Mouse (Mus musculus): ENCODE measurements around the gene Hikeshi. TPM values are rescaled to one million over a fixed set of nuclear protein-coding genes. Genes with fewer than 3 reads are reported as not detected.
A peak's percentile ranks its signal among the peaks of the same experiment; 100 is the strongest.

The Hikeshi gene
- polyA plus RNA-seq, 1 experiment: 57.5 TPM

GRCm38 (mm10) chr7:89907950-89908349 lies 33.1 kb downstream of the Hikeshi start:
- H3K4me1 ChIP-seq (replicated peaks; ENCODE audit: control insufficient read depth, insufficient read depth, low read length): no peaks in the 10 kb centered on the region
- no peak overlapping the region for H3K27ac ChIP-seq (ENCODE audit: control insufficient read depth, insufficient read depth, low read length)
- H3K27me3 ChIP-seq (ENCODE audit: control insufficient read depth, insufficient read depth, low read length): no peaks in the 10 kb centered on the region
- peak; percentile 71 for DNase-seq
- no peak overlapping the region for H3K4me3 ChIP-seq (ENCODE audit: control insufficient read depth, insufficient read depth, low read length)
- no peaks in the 10 kb centered on the region for H3K36me3 ChIP-seq (ENCODE audit: control insufficient read depth, insufficient read depth, low read length)
- WGBS: 30% methylated on average over 8 of the region's 8 CpGs
- TF ChIP-seq POLR2A (IDR thresholded peaks at IDR 0.05; ENCODE audit: control insufficient read depth, extremely low read depth, insufficient read depth, low read length, poor library complexity): no peak
- TF ChIP-seq CTCF (IDR thresholded peaks at IDR 0.05; ENCODE audit: borderline replicate concordance, control insufficient read depth, extremely low read depth, insufficient read depth, low read length, poor library complexity): no peak

DNA sequence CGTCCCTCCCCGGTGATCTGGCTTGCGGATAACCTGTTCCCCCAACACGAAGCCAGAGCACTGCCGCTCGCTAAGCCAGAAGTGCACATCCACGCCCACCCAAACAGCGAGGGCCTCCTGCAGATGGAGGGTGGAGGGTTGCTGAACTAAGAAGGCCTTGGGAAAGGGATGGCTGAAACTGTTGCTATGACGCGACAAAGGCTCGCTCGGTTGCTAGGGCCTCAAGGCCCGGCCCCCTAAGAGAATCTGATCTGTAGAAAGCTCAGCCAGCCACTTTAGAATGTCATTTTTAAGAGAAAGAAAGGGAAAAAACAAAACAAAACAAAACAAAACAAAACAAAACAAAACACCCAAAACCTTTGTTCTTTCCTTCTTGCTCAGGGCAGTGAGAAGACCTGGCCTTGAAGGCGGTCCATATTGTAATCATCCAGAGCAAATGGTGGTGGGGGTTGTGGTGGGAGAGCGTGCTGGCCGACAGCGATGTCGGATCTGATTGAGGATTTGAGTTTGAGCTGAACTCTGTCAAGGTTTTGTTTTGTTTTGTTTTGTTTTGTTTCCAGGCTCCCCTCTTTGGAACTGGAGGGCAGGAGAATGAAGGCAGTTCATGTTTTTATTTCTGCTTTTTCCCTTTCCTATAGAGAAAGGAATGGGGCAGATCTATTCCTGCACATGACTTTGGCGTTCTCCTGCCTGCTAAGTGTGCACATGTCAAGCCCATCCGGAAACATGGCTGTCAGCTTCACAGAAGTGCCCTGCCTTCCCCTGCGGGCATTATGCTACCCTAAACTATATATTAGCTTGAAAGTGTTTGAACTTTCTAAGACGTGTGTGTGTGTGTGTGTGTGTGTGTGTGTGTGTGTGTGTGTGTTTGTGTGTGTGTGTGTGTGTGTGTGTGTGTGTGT lies 37.3 kb downstream of the Hikeshi start, which contains the start of gene Ccdc81:
Gene Ccdc81 (minus strand): TSS at position 188 of the 902 bp plus-strand sequence.
- TF ChIP-seq CTCF (IDR thresholded peaks at IDR 0.05; ENCODE audit: borderline replicate concordance, control insufficient read depth, extremely low read depth, insufficient read depth, low read length, poor library complexity): no peak
- no peak for TF ChIP-seq POLR2A (IDR thresholded peaks at IDR 0.05; ENCODE audit: control insufficient read depth, extremely low read depth, insufficient read depth, low read length, poor library complexity)
- WGBS: 77% methylated on average over 22 of the region's 22 CpGs
- H3K27ac ChIP-seq (ENCODE audit: control insufficient read depth, insufficient read depth, low read length): no peak within 1 kb of the TSS
- H3K4me3 ChIP-seq (ENCODE audit: control insufficient read depth, insufficient read depth, low read length): no peak within 1 kb of the TSS
- no peaks in the 10 kb centered on the region for H3K36me3 ChIP-seq (ENCODE audit: control insufficient read depth, insufficient read depth, low read length)
- no peaks in the 10 kb centered on the region for H3K27me3 ChIP-seq (ENCODE audit: control insufficient read depth, insufficient read depth, low read length)
- no peak for DNase-seq
- no peaks in the 10 kb centered on the region for H3K4me1 ChIP-seq (replicated peaks; ENCODE audit: control insufficient read depth, insufficient read depth, low read length)

DNA sequence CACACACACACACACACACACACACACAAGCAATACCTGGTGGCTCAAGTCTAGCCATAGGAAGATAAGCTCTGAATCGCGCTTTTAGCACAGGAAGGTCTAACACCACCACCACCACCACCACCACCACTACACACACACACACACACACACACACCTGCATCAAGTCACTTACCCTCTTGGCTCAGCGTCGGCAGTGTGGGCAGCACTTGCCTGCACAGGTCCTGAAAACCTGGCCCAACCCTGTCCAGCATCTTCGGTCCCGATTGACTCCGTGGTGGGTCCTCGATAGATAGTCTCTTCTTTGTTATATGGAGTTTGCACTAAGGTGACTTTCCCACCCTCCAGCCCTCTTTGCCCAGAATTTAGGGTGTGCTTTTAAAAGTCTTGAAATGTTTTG lies 38.0 kb downstream of the Hikeshi start:
- TF ChIP-seq CTCF (IDR thresholded peaks at IDR 0.05; ENCODE audit: borderline replicate concordance, control insufficient read depth, extremely low read depth, insufficient read depth, low read length, poor library complexity): no peak
- TF ChIP-seq POLR2A (IDR thresholded peaks at IDR 0.05; ENCODE audit: control insufficient read depth, extremely low read depth, insufficient read depth, low read length, poor library complexity): no peak
- H3K4me1 ChIP-seq (replicated peaks; ENCODE audit: control insufficient read depth, insufficient read depth, low read length): no peaks in the 10 kb centered on the region
- H3K27me3 ChIP-seq (ENCODE audit: control insufficient read depth, insufficient read depth, low read length): no peaks in the 10 kb centered on the region
- H3K4me3 ChIP-seq (ENCODE audit: control insufficient read depth, insufficient read depth, low read length): no peak overlapping the region
- H3K27ac ChIP-seq (ENCODE audit: control insufficient read depth, insufficient read depth, low read length): no peak overlapping the region
- no peaks in the 10 kb centered on the region for H3K36me3 ChIP-seq (ENCODE audit: control insufficient read depth, insufficient read depth, low read length)
- no peak for DNase-seq
- 87% methylated on average over 8 of the region's 8 CpGs for WGBS

DNA sequence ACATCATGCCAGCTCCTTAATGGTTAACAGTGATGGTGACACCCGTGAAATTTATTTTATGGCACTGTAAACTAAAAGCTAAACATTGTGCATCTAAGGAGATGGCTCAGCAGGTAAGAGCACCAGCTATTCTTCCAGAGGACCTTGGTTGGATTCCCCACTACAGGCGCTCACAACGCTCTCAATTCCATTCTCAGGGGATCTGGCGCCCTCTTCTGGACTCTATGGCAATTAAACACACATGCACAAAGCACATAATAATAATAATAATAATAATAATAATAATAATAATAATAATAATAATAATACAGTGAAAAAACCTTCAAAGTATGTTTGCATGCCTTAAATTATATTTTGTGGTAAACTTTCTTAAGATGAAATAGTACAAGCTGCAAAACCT lies 49.1 kb downstream of the Hikeshi start:
- DNase-seq: peak; percentile 6
- Histone ChIP-seq H3K27ac (ENCODE audit: control insufficient read depth, insufficient read depth, low read length) (no peak overlapping the region), H3K4me3 (ENCODE audit: control insufficient read depth, insufficient read depth, low read length) (no peak overlapping the region), H3K27me3 (ENCODE audit: control insufficient read depth, insufficient read depth, low read length) (no peaks in the 10 kb centered on the region), H3K4me1 (replicated peaks; ENCODE audit: control insufficient read depth, insufficient read depth, low read length) (no peaks in the 10 kb centered on the region), H3K36me3 (ENCODE audit: control insufficient read depth, insufficient read depth, low read length) (no peaks in the 10 kb centered on the region)
- 43% methylated on average over 4 of the region's 4 CpGs for WGBS
- no peak for TF ChIP-seq CTCF (IDR thresholded peaks at IDR 0.05; ENCODE audit: borderline replicate concordance, control insufficient read depth, extremely low read depth, insufficient read depth, low read length, poor library complexity)
- TF ChIP-seq POLR2A (IDR thresholded peaks at IDR 0.05; ENCODE audit: control insufficient read depth, extremely low read depth, insufficient read depth, low read length, poor library complexity): no peak

DNA sequence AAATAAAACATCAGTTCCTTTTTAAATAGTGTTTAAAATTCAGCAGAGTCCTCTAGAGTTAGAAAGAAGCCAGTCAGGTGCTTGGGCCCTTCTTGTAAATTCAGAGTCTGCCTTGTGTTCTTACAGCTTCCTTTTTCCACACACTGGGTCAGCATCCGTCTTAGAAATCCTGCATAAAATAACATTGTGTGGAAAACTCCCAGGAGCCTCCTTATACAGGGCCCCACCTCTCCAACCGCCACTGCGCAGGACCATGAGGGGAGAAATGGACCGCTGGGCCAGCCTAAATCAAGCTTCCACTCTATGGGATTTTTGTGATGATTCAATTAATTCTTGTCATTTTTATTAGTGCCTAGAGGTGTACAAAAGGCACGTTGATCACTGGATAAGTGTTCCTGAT lies 49.6 kb downstream of the Hikeshi start:
- TF ChIP-seq POLR2A (IDR thresholded peaks at IDR 0.05; ENCODE audit: control insufficient read depth, extremely low read depth, insufficient read depth, low read length, poor library complexity) (no peak), CTCF (IDR thresholded peaks at IDR 0.05; ENCODE audit: borderline replicate concordance, control insufficient read depth, extremely low read depth, insufficient read depth, low read length, poor library complexity) (no peak)
- DNase-seq: no peak
- Histone ChIP-seq H3K36me3 (ENCODE audit: control insufficient read depth, insufficient read depth, low read length) (no peaks in the 10 kb centered on the region), H3K27me3 (ENCODE audit: control insufficient read depth, insufficient read depth, low read length) (no peaks in the 10 kb centered on the region), H3K4me1 (replicated peaks; ENCODE audit: control insufficient read depth, insufficient read depth, low read length) (no peaks in the 10 kb centered on the region), H3K27ac (ENCODE audit: control insufficient read depth, insufficient read depth, low read length) (no peak overlapping the region), H3K4me3 (ENCODE audit: control insufficient read depth, insufficient read depth, low read length) (no peak overlapping the region)
- WGBS: 90% methylated on average over 5 of the region's 5 CpGs

DNA sequence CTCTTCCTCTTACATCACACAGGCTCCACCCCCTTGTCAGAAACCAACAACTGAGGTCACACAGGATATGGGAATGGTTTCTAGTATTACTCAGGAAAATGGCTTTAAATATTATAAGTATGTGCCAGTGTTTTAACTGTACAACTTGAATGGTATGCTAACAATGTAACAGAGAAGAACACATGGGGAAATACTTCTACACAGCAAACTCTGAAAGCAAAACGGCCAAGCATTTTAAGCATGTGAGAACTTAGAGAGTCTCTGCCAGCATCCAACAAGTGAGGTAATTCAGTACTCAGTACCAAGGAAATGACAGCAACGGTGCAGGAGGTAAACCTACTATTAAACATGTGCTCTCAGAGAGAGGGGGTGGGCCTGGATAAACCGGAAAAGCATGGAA lies 56.5 kb downstream of the Hikeshi start:
- 73% methylated on average over 3 of the region's 3 CpGs for WGBS
- no peaks in the 10 kb centered on the region for H3K27me3 ChIP-seq (ENCODE audit: control insufficient read depth, insufficient read depth, low read length)
- DNase-seq: no peak
- no peaks in the 10 kb centered on the region for H3K4me1 ChIP-seq (replicated peaks; ENCODE audit: control insufficient read depth, insufficient read depth, low read length)
- no peaks in the 10 kb centered on the region for H3K36me3 ChIP-seq (ENCODE audit: control insufficient read depth, insufficient read depth, low read length)
- no peak overlapping the region for H3K4me3 ChIP-seq (ENCODE audit: control insufficient read depth, insufficient read depth, low read length)
- no peak for TF ChIP-seq CTCF (IDR thresholded peaks at IDR 0.05; ENCODE audit: borderline replicate concordance, control insufficient read depth, extremely low read depth, insufficient read depth, low read length, poor library complexity)
- TF ChIP-seq POLR2A (IDR thresholded peaks at IDR 0.05; ENCODE audit: control insufficient read depth, extremely low read depth, insufficient read depth, low read length, poor library complexity): no peak
- H3K27ac ChIP-seq (ENCODE audit: control insufficient read depth, insufficient read depth, low read length): no peak overlapping the region
